Mouse (Mus musculus): ENCODE measurements around the gene Herpud1.

DNA sequence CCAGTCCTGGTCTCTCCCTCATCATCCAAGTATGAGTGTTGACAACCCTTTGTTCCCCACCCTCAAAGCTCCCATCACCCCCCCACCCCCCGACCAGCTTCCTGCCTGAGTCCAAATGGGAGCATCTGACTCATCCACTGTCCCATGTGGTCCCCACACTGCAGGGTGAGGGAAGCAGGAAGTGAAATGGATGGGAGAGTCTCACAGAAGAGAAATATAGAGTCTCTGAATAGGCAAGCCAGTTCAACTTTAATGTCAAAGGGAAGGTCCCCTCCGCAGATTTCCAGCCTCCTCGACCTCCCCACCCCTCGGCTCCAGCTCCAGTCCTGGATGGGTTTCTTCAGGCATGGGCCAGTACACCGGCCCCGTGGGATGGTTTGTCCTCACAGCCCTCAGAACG is 43.1 kb downstream of the Herpud1 start:
- TF ChIP-seq POLR2A (IDR thresholded peaks at IDR 0.05; ENCODE audit: borderline replicate concordance, extremely low read depth, insufficient read depth, insufficient read length, poor library complexity, severe bottlenecking) (no peak), CTCF (IDR thresholded peaks at IDR 0.05; ENCODE audit: borderline replicate concordance, extremely low read depth, insufficient read depth, insufficient read length) (no peak)
